Mouse (Mus musculus) ES-Bruce4 (cell line): ENCODE data around the gene Sipa1l1.

Source experiments
- CTCF ChIP-seq: IDR thresholded peaks from one replicate; pipeline ENCODE4 v1.8.1; 2011; ENCODE audit warnings: low read depth, low read length
- EP300 ChIP-seq: IDR thresholded peaks from 2 replicates; pipeline ENCODE4 v1.6.1; 2011; ENCODE audit warnings: low read depth, low read length; ENCODE audit not compliant: insufficient read depth
- POLR2A ChIP-seq: IDR thresholded peaks from one replicate; pipeline ENCODE4 v1.8.1; 2011; ENCODE audit warnings: low read length; ENCODE audit not compliant: insufficient read depth

DNA sequence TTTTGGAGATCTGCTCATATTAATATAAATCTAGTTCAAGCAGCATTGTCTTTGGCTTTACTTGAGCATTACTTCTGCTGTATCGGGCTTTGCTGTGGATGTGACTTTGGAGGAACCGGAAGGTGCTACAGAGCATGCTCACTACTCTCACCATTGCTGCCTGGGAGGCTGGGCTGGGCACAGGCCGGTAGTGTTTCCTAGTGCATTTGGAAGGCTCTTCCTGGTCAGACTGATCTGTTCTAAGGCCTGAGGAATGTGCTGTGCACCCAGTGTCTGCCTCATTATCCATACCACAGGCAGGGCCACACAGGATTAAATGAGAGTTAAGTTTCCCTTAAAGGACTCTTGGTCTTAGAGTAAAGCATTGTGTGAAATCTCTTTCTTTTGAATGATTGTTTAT is 79.4 kb downstream of the Sipa1l1 start:
- no peak for TF ChIP-seq POLR2A
- no peak for TF ChIP-seq CTCF
- no peak for TF ChIP-seq EP300
